Mouse (Mus musculus) neural tube, embryonic 13.5 days (tissue): ENCODE results near the gene Nptx2. TPM values are rescaled to one million over a fixed set of nuclear protein-coding genes. Genes with fewer than 3 reads are reported as not detected.
A peak's percentile ranks its signal among the peaks of the same experiment; 100 is the strongest.

ENCODE experiments used
- ATAC-seq: fragments of 200-750 bp; cut with Nextera tagmentation; 2 replicates; pipeline ENCODE4 v1.8.0; 2017; ENCODE audit warnings: low read depth, mild to moderate bottlenecking, moderate TSS enrichment, moderate library complexity
- H3K27ac ChIP-seq: fragments of 300-500 bp; sonication (generic); replicated peaks from 2 replicates; pipeline ENCODE4 v1.5.1; 2015; ENCODE audit warnings: moderate library complexity, mild to moderate bottlenecking, inconsistent platforms
- H3K27me3 ChIP-seq: fragments of 300-500 bp; sonication (generic); 2 replicates; pipeline ENCODE4 v1.6.1; 2015; ENCODE audit warnings: mild to moderate bottlenecking, inconsistent platforms
- H3K36me3 ChIP-seq: fragments of 300-500 bp; sonication (generic); 2 replicates; pipeline ENCODE4 v1.6.1; 2015; ENCODE audit warnings: mild to moderate bottlenecking, inconsistent platforms
- H3K4me1 ChIP-seq: fragments of 300-500 bp; sonication (generic); replicated peaks from 2 replicates; pipeline ENCODE4 v1.6.1; 2015; ENCODE audit warnings: inconsistent platforms
- H3K4me2 ChIP-seq: fragments of 300-500 bp; sonication (generic); 2 replicates; pipeline ENCODE4 v1.6.1; 2015; ENCODE audit warnings: inconsistent platforms, mild to moderate bottlenecking, moderate library complexity
- H3K4me3 ChIP-seq: fragments of 300-500 bp; sonication (generic); 2 replicates; pipeline ENCODE4 v1.5.1; 2015; ENCODE audit warnings: mild to moderate bottlenecking, inconsistent platforms
- H3K9ac ChIP-seq: fragments of 300-500 bp; sonication (generic); 2 replicates; pipeline ENCODE4 v1.6.1; 2015; ENCODE audit warnings: moderate library complexity, mild to moderate bottlenecking, inconsistent platforms
- H3K9me3 ChIP-seq: fragments of 300-500 bp; sonication (generic); 2 replicates; pipeline ENCODE4 v1.6.1; 2016; ENCODE audit warnings: inconsistent platforms
- WGBS: fragments of 180-500 bp; shearing (Covaris S2); methylation state at CpG from one replicate; pipeline ENCODE4 v1.1.7; 2015; 5-methylcytosine and 5-hydroxymethylcytosine counted together
- polyA plus RNA-seq: library from polyadenylated mRNA; unstranded; fragments of >200 nt; fragmentation: Nextera tagmentation; extraction: Ambion mirVana; gene quantifications from 2 replicates; pipeline ENCODE4 v1.2.1, GENCODE M21; 2015

Nptx2 gene
- polyA plus RNA-seq, 1 experiment from 2014 or later, result 7.1 TPM

DNA sequence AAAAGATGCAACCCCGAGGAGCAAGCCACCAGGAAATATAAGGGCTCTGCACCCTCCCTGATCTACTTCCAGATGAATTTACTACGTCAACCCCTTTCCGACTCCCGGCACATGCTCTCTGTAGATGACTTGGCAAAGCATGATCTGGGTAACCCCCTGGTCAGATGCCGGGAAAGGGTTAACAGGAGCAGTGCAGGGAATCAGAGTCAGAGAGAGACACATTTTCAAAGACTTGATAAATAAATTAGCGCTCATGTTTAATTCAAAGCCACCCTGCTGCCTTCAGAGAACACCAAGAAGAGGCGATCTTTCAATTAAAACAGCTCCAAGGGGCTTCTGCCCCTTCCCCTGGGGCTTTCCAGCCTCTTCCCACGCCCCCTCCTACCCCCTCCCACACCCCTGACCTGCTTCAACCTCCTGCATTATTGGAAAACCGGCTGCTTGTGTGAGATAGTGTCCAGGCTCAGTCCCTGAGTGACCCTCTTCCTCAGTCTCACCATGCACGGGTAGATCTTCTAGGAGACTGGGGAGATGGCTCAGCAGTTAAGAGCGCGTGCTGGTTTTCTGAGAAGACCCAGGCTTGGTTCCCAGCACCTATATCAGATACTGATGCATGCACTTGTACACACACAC lies 45.7 kb downstream of the Nptx2 start:
- Histone ChIP-seq H3K9ac (no peak overlapping the region), H3K4me1 (no peaks in the 10 kb centered on the region; the same call in 1 of the 2 replicates), H3K36me3 (no peaks in the 10 kb centered on the region), H3K27me3 (no peaks in the 10 kb centered on the region), H3K9me3 (peaks cover 14% of the 10 kb centered on the region), H3K4me2 (no peak overlapping the region), H3K27ac (peak overlapping the region; percentile 19; the same call in 1 of the 2 replicates), H3K4me3 (no peak overlapping the region)
- 19% methylated on average over 12 of the region's 12 CpGs for WGBS
- peak; percentile 61; the same call in 1 of the 2 replicates for ATAC-seq

DNA sequence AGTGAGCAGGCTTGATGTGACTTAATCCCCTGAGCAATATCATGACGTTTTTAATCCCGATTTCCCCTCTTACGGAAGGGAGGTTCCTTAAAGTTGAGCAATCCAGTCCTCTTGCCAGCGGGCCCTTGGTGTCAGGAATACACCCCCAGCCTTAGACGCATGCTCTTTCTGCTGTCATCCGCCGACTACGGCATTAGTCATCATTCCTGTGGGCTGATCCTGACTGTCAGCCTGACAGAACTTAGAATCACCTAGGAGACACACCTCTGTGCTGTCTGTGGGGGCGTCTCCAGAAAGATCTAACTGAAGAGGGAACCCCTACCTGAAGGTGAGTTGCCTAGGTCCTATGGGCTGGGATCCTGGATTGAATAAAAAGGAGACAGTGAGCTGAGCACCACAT lies 49.1 kb downstream of the Nptx2 start:
- Histone ChIP-seq H3K27me3 (no peaks in the 10 kb centered on the region), H3K4me3 (no peak overlapping the region), H3K27ac (no peak overlapping the region), H3K4me1 (no peaks in the 10 kb centered on the region; the same call in 1 of the 2 replicates), H3K36me3 (no peaks in the 10 kb centered on the region), H3K4me2 (no peak overlapping the region), H3K9ac (no peak overlapping the region), H3K9me3 (peaks cover 12% of the 10 kb centered on the region)
- 93% methylated on average over 9 of the region's 9 CpGs for WGBS
- ATAC-seq, result no peak

Other genes with a start within 250 kb of the Nptx2 start
- 1.6 and 2.9 TPM in 2 replicates for gene Baiap2l1, start 187.8 kb upstream of the Nptx2 start, polyA plus RNA-seq
- 171 and 179 TPM in 2 replicates for gene Tmem130, start 215.9 kb downstream of the Nptx2 start, polyA plus RNA-seq
- 72.1 and 80.6 TPM in 2 replicates for gene Trrap, start 221.8 kb downstream of the Nptx2 start, polyA plus RNA-seq